Mouse (Mus musculus) spleen, adult 2 months (tissue): ENCODE data around the gene Hip1r. TPM values are rescaled to one million over a fixed set of nuclear protein-coding genes. Genes with fewer than 3 reads are reported as not detected.

Experiments
- DNase-seq, 2 experiments: peaks; one replicate each; pipeline versions ENCODE4 v3.0.0 to v3.0.0-alpha.2; 2012 to 2021; ENCODE audit warnings: low spot score in 2 of 2, low read depth in 1 of 2
- H3K27ac ChIP-seq: fragments of 200-500 bp; 2 replicates; pipeline ENCODE4 v1.5.1; 2012; ENCODE audit warnings: low read length, inconsistent platforms; ENCODE audit not compliant: insufficient read depth
- H3K27me3 ChIP-seq: fragments of 200-500 bp; 2 replicates; pipeline ENCODE4 v1.6.1; 2012; ENCODE audit warnings: mild to moderate bottlenecking, moderate library complexity, low read length, inconsistent platforms; ENCODE audit not compliant: control insufficient read depth, insufficient read depth
- H3K36me3 ChIP-seq: fragments of 200-500 bp; 2 replicates; pipeline ENCODE4 v1.6.1; 2012; ENCODE audit warnings: mild to moderate bottlenecking, low read length, inconsistent platforms; ENCODE audit not compliant: control insufficient read depth, insufficient read depth
- H3K4me1 ChIP-seq: fragments of 200-500 bp; 2 replicates; pipeline ENCODE4 v1.6.1; 2011; ENCODE audit warnings: inconsistent platforms; ENCODE audit not compliant: control insufficient read depth, insufficient read depth, insufficient read length
- H3K4me3 ChIP-seq: fragments of 200-500 bp; 2 replicates; pipeline ENCODE4 v1.5.1; 2011; ENCODE audit warnings: mild to moderate bottlenecking, inconsistent platforms; ENCODE audit not compliant: insufficient read depth, insufficient read length; ENCODE audit errors: extremely low read depth
- CTCF ChIP-seq: fragments of 200-500 bp; IDR thresholded peaks from 2 replicates; pipeline ENCODE4 v1.5.1; 2011; ENCODE audit warnings: mild to moderate bottlenecking, inconsistent platforms; ENCODE audit not compliant: insufficient read depth, insufficient read length, insufficient replicate concordance; ENCODE audit errors: extremely low read depth
- POLR2A ChIP-seq: fragments of 200-500 bp; IDR thresholded peaks from 2 replicates; pipeline ENCODE4 v1.6.1; 2011; ENCODE audit warnings: low read depth, low read length, inconsistent platforms
- WGBS: fragments of 180-500 bp; shearing (Covaris S2); methylation state at CpG from one replicate; pipeline ENCODE4 v1.1.7; 2018; 5-methylcytosine and 5-hydroxymethylcytosine counted together
- polyA plus RNA-seq: library from polyadenylated mRNA; depleted of rRNA; stranded (reverse); fragments of >200 nt; gene quantifications from 2 replicates; pipeline ENCODE4 v1.2.3, GENCODE M21; 2012

The Hip1r gene
- polyA plus RNA-seq, 1 experiment: 46.3 TPM

DNA sequence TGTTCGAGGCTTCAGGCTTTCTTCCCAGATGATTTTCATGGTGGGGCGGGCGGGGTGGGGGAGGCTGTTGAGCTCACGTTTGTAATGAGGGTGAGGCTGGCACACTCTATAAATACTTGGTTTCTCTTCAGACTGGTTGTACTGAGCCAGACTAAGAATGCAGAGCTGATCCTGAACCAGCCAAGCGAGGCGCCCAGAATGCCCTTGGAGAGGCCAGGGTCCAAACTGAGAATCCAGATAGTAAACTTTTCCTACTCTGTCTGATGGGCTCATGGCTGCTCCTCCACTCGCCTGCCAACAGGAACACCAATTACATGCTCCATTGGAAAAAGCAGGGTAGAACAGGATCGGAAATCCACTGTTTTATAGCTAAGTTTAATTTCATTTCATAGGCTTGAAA is 4.2 kb upstream of the Hip1r start:
- WGBS: 86% methylated on average over 8 of the region's 8 CpGs

GRCm38 (mm10) chr5:123970576-123970975 is 2.9 kb upstream of the Hip1r start:
- 85% methylated on average over 4 of the region's 4 CpGs for WGBS
- TF ChIP-seq POLR2A (no peak), CTCF (no peak)

More for the DNA sequence above, 4.2 kb upstream of the Hip1r start:
- DNase-seq: no peak
- H3K4me1 ChIP-seq: no peaks in the 10 kb centered on the region
- no peak overlapping the region for H3K4me3 ChIP-seq
- no peaks in the 10 kb centered on the region for H3K27me3 ChIP-seq
- H3K27ac ChIP-seq: no peak overlapping the region
- TF ChIP-seq POLR2A: no peak
- no peak for TF ChIP-seq CTCF
- H3K36me3 ChIP-seq: no peaks in the 10 kb centered on the region

GRCm38 (mm10) chr5:123972453-123972852 is 975 bp upstream of the Hip1r start:
- Histone ChIP-seq H3K27me3 (no peaks in the 10 kb centered on the region), H3K36me3 (peaks cover 4% of the 10 kb centered on the region; the same call in 1 of the 2 replicates), H3K4me3 (no peak overlapping the region), H3K27ac (peak overlapping the region; percentile 29; the same call in 1 of the 2 replicates), H3K4me1 (peaks cover 11% of the 10 kb centered on the region; the same call in 1 of the 2 replicates)
- WGBS: 74% methylated on average over 6 of the region's 6 CpGs
- no peak for DNase-seq
- no peak for TF ChIP-seq POLR2A
- no peak for TF ChIP-seq CTCF

More at GRCm38 (mm10) chr5:123970576-123970975, 2.9 kb upstream of the Hip1r start:
- H3K36me3 ChIP-seq: no peaks in the 10 kb centered on the region
- DNase-seq: no peak
- H3K27me3 ChIP-seq: no peaks in the 10 kb centered on the region
- no peak overlapping the region for H3K4me3 ChIP-seq
- no peak overlapping the region for H3K27ac ChIP-seq
- H3K4me1 ChIP-seq: peaks cover under 1% of the 10 kb centered on the region; the same call in 1 of the 2 replicates

- Histone ChIP-seq H3K4me3 (peak overlapping the region; percentile 82), H3K36me3 (peaks cover 4% of the 10 kb centered on the region; the same call in 1 of the 2 replicates), H3K27me3 (no peaks in the 10 kb centered on the region), H3K4me1 (peaks cover 23% of the 10 kb centered on the region; the same call in 1 of the 2 replicates), H3K27ac (peak overlapping the region; percentile 93)
- TF ChIP-seq CTCF: no peak
- no peak for TF ChIP-seq POLR2A
- no peak for DNase-seq
- WGBS: under 1% methylated on average over 14 of the region's 14 CpGs
These were observed 704 bp downstream of the Hip1r start for GRCm38 (mm10) chr5:123974179-123974485.

DNA sequence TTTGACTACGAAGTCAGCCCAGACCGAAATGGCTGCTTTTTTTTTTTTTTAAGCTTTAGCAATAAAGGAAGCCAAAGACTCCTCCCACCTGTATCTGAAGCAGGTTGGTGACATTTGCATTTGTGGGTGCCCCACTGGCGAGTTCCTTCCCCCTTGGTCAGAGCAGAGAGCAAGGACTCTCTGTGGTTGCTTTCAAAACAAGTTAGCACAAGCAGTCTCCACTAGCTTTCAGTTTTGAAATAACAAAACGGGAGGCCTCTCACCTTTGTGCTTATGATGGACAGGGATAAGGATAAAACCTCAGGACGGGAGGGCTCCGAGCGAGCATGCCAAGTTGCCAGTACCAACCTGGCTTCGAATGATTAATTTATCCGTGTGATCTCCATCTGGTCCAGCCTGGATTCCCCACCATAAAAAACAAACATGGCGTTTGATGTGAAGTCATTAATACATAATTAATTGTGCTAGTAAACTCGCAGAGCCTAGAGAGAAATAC is 1.2 kb downstream of the Hip1r start:
- no peak for TF ChIP-seq CTCF
- peak; percentile 23; the same call in 1 of the 2 replicates for TF ChIP-seq POLR2A
- peaks cover 28% of the 10 kb centered on the region; the same call in 1 of the 2 replicates for H3K4me1 ChIP-seq
- peak overlapping the region; percentile 86 for H3K27ac ChIP-seq
- peak; percentile 80 to 83 for DNase-seq
- WGBS: 7% methylated on average over 11 of the region's 11 CpGs
- no peaks in the 10 kb centered on the region for H3K27me3 ChIP-seq
- peak overlapping the region; percentile 60 for H3K4me3 ChIP-seq
- H3K36me3 ChIP-seq: peaks cover 4% of the 10 kb centered on the region; the same call in 1 of the 2 replicates

- Histone ChIP-seq H3K4me1 (peaks cover 36% of the 10 kb centered on the region; the same call in 1 of the 2 replicates), H3K4me3 (peak overlapping the region; percentile 12; the same call in 1 of the 2 replicates), H3K27me3 (no peaks in the 10 kb centered on the region), H3K36me3 (peaks cover 4% of the 10 kb centered on the region; the same call in 1 of the 2 replicates), H3K27ac (peak overlapping the region; percentile 86)
- WGBS: 28% methylated on average over 6 of the region's 6 CpGs
- TF ChIP-seq CTCF (no peak), POLR2A (no peak)
- DNase-seq: no peak
These were observed 2.3 kb downstream of the Hip1r start for GRCm38 (mm10) chr5:123975668-123976180.

- H3K4me3 ChIP-seq: no peak overlapping the region
- peaks cover 42% of the 10 kb centered on the region; the same call in 1 of the 2 replicates for H3K4me1 ChIP-seq
- WGBS: 94% methylated on average over 3 of the region's 3 CpGs
- no peak overlapping the region for H3K27ac ChIP-seq
- no peaks in the 10 kb centered on the region for H3K27me3 ChIP-seq
- TF ChIP-seq CTCF: no peak
- no peak for TF ChIP-seq POLR2A
- H3K36me3 ChIP-seq: peaks cover 4% of the 10 kb centered on the region; the same call in 1 of the 2 replicates
- no peak for DNase-seq
These were observed 3.8 kb downstream of the Hip1r start for GRCm38 (mm10) chr5:123977231-123977630.
